Mouse (Mus musculus) adrenal gland, postnatal 10 days (tissue): ENCODE measurements at regions not wholly inside any gene's neighbourhood (a gene's known extent, or its start where the extent isn't known, plus 50 kb on each side); places are given as distances from the start of the nearest gene placed in this dataset.
"Not testable (repeated sequence)": the region's sequence is repeated elsewhere in the genome, so short reads cannot be mapped to it uniquely, and the experiment has no call there.

ENCODE experiments used
- DNase-seq: peaks from one replicate; pipeline ENCODE4 v3.0.0; 2021; ENCODE audit warnings: mixed read lengths

DNA sequence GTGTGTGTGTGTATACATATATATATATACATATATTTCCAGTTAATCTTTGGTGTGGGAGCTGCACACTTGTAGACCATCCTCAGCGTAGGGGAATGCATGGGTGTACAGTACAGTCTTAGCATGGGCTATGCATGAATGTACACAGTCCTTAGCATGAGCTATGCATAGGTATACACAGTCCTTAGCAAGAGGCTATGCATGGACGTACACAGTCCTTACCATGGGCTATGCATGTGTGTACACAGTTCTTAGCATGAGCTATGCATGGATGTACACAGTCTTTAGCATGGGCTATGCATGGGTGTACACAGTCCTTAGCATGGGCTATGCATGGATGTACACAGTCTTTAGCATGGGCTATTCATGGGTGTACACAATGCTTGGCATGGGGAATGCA lies 70.5 kb downstream of the Rchy1 start:
- no peak for DNase-seq

DNA sequence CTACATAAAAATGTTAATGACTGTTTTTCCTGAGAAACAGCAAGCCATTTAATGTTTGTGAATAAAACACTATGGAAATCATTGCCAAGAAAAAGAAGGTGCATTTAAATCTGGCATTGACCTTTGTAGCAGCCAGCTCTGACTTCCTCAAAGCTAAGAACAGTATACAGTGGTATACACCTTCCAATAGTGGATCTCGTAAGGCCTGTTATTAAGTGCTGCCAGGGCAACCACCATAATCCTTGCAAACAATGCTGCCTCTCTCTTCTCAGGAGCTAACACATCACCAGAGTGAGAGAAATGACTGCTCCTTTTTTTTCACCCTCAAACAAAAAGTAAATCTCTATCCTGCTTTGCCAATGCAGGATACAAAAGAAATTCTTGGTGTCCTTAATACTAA lies 81.1 kb downstream of the Rchy1 start:
- no peak for DNase-seq

DNA sequence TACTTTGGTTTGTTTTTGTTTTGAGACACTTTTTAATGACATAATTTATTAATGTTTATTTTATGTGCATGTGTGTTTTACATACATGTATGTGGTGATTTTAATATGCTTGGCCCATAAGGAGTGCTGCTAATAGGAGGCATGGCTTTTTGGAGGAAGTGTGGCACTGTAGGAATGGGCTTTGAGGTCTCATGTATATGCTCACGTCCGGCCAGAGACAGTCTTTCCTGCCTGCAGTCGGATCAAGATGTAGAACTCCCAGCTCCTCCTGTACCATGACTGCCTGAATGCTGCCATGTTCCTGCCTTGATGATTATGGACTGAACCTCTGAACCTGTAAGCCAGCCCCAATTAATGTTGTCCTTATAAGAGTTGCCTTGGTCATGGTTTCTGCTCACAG lies 82.6 kb downstream of the Rchy1 start:
- DNase-seq = no peak

DNA sequence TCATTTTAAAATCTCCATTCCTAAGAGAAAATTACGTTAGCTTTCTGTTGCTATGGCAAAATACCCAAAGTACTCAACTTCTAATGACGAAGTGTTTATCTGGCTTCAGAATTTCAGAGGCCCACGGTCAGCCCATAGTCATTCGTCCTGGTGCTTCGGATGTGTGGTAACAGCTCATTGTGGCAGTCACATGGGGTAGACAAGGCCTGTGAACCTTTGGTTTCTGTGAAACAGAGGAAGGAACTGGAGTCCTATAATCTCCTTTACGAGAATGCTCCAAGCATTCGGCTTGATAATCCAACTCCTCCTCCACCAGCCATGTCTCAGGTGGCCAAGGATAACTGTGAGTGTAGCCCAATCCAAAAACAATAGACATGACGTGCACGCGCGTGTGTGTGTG lies 84.2 kb downstream of the Rchy1 start:
- DNase-seq = no peak

DNA sequence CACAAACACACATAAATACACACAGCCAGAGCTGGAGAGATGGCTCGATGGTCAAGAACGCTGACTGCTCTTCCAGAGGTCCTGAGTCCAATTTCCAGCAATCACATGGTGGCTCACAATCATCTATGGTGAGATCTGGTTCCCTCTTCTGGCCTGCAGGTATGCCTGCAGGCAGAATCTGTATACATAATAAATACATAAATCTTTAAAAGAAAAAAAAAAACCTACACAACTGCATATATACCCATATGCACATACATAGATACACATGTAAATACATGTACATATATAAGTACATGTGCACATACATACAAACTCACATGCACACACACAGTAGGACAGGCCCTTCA lies 86.2 kb downstream of the Rchy1 start:
- no peak for DNase-seq

DNA sequence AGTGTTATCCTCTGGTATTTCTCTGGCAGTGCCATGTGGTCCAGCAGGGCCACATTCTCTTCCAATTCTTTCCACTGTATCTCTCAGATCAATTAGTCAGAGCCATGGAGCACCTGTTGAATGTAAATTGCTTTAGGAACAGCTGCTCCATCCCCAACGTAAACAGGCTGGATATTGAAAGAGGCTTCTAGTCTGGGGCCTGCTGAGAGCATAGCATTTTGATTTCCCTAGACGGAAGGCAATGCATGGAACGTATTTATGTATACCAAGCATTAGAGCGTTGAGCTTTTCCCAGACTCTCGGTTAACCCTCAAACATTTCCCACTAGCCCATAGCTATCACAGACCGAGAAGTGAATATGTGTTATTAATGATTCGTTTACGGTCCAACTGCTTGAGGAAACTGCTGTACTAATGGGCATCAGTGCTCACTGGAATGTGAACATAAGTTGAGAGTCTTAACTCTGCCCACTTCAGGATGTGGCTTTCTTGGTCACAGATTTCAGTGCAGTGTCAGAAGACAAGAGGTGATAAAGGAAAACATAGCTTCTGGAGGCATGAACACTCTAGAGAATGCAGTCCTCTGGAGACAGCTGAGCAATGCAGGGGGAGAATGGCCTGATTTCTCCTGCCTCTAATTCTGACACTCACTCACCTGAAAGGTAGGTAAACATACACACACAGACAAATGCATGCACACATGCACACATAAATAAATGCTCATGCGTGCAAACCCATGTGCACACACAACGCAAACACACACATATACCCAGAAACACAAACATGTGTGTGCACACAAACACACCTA lies 86.8 kb downstream of the Rchy1 start:
- DNase-seq = no peak

DNA sequence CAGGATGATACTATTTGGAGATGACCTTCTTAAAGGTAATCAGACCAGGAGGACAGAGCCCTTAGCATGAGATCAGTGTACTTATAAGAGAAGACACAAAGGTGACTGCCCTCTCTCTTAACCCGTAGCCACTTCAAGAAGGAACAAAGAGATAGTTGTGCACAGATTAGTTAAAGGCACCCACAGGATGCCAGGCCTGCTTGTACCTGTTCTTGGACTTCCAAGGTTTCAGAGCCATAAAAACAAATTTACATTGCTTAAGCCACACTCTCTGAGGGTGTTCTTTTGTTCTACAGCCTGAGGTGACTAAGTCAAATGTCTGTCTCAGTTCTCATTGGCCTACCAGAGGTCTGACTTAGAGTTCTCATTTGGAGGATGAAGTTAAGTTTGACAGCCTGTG lies 90.1 kb downstream of the Rchy1 start:
- no peak for DNase-seq

DNA sequence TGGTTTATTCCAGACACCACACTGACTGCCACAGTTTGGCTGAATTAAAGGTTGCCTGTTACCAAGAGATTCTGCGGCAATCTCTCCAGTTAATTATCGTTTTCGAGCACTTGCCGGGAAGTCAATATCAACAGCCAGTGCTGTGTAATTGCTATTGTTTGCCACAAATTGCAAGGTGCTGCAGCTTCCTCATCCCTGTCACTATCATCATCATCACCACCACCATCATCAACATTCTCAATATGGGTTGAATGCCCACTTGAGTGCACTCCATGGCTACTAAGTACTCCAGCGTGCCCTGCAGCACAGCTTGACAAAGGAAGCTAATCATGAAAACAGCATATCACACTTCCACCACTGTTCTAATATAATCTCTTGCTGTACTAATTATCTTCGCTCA lies 93.1 kb downstream of the Rchy1 start:
- DNase-seq = no peak

DNA sequence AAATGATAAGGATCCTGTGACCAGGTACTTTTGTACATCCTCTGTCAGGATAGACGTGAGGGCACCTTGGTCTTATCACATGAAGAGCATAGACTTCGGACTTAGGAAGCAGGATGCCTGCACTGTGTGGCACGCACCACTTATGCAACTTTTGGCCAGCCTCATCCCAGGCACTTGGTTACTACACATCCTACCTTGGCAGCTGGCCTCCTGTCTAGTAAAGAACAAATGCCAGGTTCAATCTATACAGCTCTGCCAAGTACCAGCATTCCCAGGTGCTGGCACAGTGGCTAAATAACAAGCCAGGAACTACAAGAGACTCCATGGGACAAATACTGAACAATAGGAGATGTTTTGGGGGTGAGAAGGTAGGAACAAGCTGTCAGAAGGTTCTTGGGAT lies 96.7 kb downstream of the Rchy1 start:
- peak; percentile 24 for DNase-seq

DNA sequence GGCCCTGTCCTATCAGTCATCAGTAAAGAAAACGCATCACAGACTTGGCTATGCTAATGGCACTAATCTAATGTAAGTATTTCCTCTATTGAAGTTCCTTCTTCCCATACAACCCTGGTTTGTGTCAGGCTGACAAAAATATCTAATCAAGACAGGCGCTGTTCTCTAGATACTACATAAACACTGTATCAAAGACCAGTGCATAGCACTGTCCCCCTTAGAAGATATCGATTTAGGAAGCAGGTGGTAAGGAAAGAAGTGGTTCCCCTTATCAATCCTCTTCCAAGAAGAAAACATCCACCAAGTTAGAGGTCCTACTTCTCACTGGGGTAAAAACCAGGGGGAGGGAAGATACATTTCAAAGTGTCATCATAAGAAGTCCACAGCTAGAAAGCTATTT lies 97.5 kb downstream of the Rchy1 start:
- DNase-seq = no peak

DNA sequence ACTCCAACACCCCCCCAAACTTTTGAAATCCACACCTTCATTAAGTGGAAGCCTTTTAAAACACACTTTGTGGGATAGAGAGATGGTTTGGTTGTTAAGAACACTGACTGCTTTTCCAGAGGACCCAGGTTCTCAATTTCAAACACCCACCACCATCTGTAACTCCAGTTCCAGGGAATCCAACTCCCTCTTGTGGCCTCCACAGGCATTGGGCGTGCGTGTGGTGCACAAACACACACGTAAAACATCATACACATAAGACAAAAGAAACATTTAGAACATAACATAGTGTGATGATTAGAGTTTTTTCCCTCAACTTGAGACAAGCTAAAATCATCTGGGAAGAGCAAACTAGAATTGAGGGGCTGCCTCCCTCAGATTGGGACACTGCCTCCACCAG lies 100.0 kb downstream of the Rchy1 start:
- no peak for DNase-seq

DNA sequence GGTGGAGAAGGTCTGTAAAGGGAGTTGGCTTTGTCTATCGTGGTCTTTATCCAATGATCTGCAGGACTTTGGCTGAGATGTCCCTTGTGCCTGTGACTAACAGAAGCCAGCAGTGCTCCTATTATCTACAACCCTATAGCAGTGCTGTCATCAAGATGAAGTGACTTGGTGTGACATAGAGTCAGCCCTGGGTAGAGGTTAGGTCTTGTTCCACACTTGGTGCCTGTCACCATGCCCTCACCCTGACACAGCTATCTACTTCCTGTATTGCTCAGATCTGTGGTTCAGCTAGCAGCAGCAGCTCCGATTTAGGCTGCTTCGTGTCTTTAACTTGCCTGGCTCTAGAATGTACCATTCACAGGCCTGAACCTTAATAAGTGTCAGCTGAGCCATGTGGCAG lies 100.6 kb downstream of the Rchy1 start:
- DNase-seq = no peak

DNA sequence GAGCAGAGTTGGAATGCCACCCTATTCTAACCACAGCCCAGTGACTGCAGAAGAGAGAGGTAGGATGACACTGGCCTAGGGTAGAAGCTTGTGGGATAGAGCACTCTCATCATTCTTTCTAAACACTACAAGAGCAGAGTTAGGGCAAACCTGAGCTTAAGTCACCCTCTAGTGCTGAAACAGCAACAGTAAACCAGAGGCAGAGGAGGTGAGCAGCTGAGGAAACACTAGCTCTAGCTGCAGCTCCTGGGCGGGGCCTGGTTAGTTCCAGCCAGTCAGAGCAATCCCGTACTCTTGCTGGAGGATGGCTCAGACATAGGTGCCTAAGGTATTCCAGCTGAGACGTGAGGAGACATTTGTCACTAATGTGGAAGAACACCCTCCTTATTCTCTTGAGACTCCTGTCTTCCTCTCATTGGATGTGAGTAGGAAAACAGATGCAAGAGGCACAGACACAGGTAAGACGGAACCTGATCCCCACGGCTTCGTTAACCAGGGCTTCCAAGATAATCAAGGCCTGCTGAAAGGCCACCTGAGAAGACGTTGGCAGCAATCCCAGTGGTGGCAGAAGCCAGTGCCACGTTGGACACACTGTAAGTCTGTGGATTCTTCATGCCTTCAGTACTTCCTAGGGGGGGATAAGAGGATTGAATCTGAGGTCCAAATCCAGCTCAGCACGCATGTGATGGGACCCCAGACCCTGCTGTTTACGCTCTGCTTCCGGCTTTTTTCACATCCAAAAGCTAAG lies 101.3 kb downstream of the Rchy1 start:
- peak; percentile 12 for DNase-seq

DNA sequence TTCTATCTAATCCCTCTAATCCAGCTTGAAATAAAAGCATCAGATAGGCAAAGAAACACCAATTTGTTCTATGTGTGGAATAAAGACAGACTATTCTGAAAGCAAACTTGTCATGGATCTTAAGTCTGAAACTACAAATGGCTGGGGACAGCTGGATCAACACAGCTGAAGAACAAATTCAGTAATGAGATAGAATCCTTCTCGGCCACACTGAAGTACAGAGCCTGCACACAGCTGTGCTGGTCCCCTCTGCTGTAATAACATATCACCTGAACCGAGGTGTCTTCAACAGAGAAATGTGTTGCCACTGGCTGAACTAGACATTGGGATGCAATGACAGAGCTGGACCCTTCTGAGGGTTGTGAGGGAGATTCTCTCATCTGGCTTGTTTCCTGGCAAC lies 102.4 kb downstream of the Rchy1 start:
- DNase-seq = no peak

DNA sequence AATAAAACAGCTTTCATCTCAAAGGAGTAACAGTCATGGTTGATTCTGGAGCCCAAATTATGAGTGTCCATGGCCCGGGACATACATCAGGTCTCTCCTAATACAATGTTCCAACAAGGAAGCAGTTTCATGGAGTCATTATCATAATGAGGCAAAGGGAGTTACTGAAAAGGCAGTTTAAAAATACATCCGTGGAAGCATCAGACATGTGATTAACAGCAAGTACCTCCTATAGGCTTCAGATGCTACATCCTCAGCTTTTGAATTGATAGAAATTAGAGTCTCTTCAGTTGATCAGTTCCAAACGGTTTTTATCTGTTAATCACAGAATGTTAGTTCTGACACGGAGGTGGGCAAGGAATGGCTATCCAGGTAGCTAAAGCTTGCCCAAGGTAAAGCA lies 110.5 kb downstream of the Rchy1 start:
- no peak for DNase-seq

DNA sequence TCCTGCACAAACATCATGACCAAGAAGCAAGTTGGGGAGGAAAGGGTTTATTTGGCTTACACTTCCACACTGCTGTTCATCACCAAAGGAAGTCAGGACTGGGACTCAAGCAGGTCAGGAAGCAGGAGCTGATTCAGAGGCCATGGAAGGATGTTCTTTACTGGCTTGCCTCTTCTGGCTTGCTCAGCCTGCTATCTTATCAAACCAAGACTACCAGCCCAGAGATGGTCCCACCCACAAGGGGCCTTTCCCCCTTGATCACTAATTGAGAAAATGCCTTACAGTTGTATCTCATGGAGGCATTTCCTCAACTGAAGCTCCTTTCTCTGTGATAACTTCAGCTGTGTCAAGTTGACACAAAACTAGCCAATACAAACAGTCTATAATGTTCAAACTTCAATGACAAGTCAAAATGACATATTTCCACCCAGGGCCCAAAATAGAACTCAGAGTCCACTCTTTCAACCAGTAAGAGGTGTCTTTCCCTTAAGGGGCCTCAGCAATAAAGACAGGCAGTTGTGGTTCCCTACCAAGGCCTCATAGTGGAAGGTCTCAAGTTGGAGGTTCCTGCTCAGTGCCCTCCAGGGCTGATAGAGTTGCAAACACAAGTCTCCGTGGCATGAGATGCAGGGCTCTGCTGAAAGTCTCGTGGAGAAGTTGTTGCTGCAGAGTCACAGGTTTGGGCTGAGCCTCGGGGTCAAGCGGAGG lies 111.9 kb downstream of the Rchy1 start:
- not testable (repeated sequence) for DNase-seq

DNA sequence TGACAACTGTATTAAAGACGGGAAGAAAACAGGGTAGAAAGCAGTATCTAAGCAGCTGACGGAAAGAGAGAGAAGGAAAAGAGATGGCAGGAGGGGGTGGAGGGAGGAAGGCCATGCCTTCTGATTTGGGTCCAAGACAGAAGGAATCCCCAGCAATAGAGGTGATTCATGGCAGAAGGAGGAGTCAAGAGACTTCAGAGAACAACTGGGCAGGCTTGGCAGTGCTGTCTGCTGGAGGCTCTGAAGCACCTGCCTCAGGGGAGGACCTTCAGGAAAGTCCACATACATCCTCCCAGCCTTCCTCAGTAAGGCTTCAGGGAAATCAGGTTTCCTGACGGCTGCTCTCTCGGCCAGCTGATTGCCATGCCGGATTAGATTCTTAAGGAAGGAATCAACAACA lies 112.4 kb downstream of the Rchy1 start:
- DNase-seq = no peak

DNA sequence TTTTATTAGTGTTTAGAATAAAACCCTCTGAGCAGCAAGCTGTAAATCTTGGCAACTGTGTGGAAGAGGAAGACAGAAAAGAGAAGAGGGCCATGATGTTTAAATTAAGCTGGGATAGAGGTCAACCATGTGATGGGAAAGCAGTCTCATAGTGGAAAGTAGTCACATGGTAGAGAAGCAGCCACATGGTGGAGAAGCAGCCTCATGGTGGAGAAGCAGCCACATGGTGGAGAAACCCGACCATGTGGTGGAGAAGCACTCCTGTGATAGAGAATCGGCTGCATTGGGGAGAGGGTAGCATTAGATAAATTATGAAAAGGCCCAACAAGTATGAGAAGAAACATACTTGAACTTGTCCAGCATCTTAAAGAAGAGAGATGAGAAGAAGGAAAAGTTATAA lies 113.3 kb downstream of the Rchy1 start:
- no peak for DNase-seq

DNA sequence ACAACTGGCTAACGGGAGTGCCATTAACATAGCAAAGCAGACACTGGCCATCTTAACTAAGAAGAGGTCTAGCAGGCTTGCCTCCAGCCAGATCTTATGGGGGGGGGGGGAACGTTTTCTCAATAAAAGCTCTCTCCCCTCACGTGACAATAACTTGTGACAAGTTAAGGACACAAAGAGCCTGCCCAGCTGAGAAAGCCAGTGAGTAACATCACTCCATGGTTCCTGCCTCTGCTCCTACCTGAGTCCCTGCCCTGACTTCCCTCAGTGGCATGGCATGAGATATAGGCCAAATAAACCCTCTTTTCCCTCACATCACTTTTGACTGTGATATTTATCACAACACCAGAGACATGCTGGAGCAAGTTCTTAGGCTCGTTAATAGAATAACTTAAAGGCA lies 113.8 kb downstream of the Rchy1 start:
- no peak for DNase-seq

DNA sequence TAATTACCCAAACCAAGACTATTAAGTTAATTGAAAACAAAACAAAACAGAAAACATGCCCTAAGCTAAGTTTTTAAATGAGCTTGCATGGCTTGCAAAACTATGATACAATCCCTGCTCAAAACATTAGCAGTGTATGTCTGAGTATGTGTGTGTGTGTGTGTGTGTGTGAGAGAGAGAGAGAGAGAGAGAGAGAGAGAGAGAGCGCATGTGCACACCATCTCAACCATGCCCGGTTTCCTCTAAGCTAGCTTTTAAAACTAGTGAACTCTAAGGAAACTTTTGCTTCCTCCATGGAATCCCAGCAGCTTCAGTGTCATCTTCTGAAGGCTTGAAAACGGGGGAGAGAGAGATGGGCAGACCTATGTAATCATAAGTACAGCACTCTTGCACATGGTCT lies 114.3 kb downstream of the Rchy1 start:
- DNase-seq = no peak

DNA sequence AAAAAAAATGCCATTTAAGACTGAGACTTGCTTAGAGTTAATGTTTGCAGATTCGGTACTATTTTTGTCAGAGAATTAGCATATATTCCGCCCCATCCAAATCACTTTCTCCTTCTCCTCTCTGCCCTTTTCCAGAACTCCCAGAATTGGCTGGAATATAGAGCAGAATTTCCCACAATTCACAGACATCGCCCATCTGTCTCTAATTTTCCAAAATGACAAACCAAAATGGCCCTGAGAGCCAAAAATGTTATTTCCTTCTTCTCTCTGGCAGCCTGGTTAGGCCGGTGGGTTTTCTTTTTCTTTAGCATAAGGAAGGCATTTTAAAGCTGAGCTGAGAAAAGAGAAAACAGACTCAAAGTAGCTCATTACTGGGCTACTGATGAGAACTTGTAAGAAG lies 119.8 kb downstream of the Rchy1 start:
- DNase-seq = no peak

DNA sequence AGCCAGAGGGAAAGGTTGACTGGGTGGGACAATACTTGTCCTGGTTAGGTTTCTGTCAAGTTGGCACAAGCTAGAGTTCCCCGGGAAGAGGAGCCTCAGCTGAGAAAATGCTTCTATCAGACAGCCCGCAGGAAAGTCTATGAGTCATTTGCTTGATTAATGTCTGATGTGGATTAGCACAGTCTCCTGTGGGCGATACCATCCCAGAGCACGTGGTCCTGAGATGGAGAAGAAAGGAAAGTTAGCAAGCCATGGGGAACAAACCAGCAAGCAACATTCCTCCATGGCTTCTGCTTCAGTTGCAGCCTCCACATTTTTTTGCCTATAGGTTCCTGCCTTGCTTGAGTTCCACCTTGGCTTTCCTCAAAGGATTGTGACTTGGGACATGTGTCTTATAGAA lies 121.8 kb downstream of the Rchy1 start:
- DNase-seq = no peak

DNA sequence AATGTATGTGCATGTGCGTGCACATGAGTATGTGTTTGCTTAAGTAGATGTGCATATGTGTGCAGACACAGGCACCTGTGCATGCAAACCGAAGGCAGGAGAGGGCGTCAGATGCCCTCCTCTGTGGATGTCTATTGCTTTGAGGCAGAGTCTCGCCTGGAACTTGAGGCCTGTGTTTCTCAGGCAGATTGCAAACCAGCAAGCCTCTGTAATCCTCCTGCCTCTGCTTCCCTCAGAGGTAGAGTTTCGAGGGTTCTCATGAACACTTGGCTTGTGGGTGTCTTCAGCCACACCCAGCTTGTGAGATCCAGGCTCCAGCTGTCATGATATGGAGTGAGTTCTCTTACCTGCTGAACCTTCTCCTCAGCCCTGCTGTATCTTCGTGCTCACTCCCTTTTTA lies 134.4 kb downstream of the Rchy1 start:
- DNase-seq = no peak

DNA sequence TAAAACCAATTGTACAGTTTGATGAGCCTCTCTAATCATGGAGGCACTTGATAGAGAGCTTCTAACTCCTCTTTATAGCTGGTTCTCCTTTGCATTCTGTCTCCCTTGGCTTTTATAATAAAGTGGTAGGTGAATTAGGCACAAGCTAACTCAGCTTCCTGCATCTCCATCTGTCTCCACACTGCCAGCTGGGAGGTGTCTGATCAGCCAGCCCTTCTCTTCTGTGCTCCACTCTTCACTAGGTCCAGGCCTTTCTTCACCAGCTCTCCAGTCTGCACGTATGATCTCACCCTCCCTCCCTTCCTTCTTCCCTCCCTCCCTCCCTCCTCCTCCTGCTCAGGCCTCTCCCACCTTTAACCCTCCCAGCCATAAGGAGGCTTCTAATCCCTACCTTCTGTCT lies 136.2 kb downstream of the Rchy1 start:
- DNase-seq = no peak
